Mouse (Mus musculus) CH12.LX (cell line): ENCODE data around the gene Rps16. TPM values are rescaled to one million over a fixed set of nuclear protein-coding genes. Genes with fewer than 3 reads are reported as not detected.

Experiments
- DNase-seq: peaks from one replicate; pipeline ENCODE4 v3.0.0-alpha.2; 2013; ENCODE audit errors: extremely low read depth
- H3K27ac ChIP-seq: 2 replicates; pipeline ENCODE4 v1.5.1; 2012; ENCODE audit warnings: low read depth, mild to moderate bottlenecking, control low read depth, moderate library complexity; ENCODE audit not compliant: insufficient read depth
- H3K27me3 ChIP-seq: replicated peaks from 2 replicates; pipeline ENCODE3; 2012; ENCODE audit warnings: inconsistent platforms
- H3K36me3 ChIP-seq, 2 experiments: replicated peaks in 1 of 2; 2 replicates each; pipeline versions ENCODE3 to v1.6.1; 2012; ENCODE audit warnings: inconsistent platforms in 1 of 2, low read length in 1 of 2, mild to moderate bottlenecking in 1 of 2, mixed read lengths in 1 of 2, moderate library complexity in 1 of 2; ENCODE audit not compliant: control insufficient read depth in 1 of 2, insufficient read depth in 1 of 2
- H3K4me1 ChIP-seq, 2 experiments: 2 replicates each; pipeline ENCODE4 v1.6.1; 2012; ENCODE audit warnings: inconsistent platforms in 1 of 2, moderate library complexity in 1 of 2; ENCODE audit not compliant: insufficient read depth in 2 of 2, control insufficient read depth in 1 of 2
- H3K4me2 ChIP-seq: 2 replicates; pipeline ENCODE4 v1.6.1; 2012; ENCODE audit warnings: low read depth, mild to moderate bottlenecking, control low read depth; ENCODE audit not compliant: poor library complexity, insufficient read depth, severe bottlenecking
- H3K4me3 ChIP-seq, 3 experiments: fragments of 150-350 bp in 1 of 3; sonication (generic) in 1 of 3; replicated peaks in 1 of 3; 2 replicates each; pipeline versions ENCODE3 to v1.5.1; 2011 to 2012; ENCODE audit warnings: low read depth in 2 of 3, low read length in 2 of 3, mild to moderate bottlenecking in 2 of 3, moderate library complexity in 2 of 3, control low read depth in 1 of 3, improper control_type of control experiment in 1 of 3, inconsistent platforms in 1 of 3, mixed read lengths in 1 of 3; ENCODE audit not compliant: poor library complexity in 1 of 3
- H3K79me2 ChIP-seq: replicated peaks from 2 replicates; pipeline ENCODE4 v1.6.1; 2012; ENCODE audit warnings: mild to moderate bottlenecking, moderate library complexity; ENCODE audit not compliant: control insufficient read depth, poor library complexity, insufficient read depth, severe bottlenecking; ENCODE audit errors: extremely low read depth
- H3K9ac ChIP-seq: 2 replicates; pipeline ENCODE4 v1.6.1; 2012; ENCODE audit warnings: low read depth, mild to moderate bottlenecking, control low read depth, moderate library complexity; ENCODE audit not compliant: insufficient read depth
- H3K9me3 ChIP-seq: replicated peaks from 2 replicates; pipeline ENCODE3; 2012; ENCODE audit warnings: low read length, inconsistent platforms, mixed read lengths
- BHLHE40 ChIP-seq: IDR thresholded peaks from 2 replicates; pipeline ENCODE4 v1.6.1; 2011; ENCODE audit warnings: mild to moderate bottlenecking, low read depth, low read length, improper control_type of control experiment
- CHD1 ChIP-seq: IDR thresholded peaks from 2 replicates; pipeline ENCODE4 v1.6.1; 2012; ENCODE audit warnings: low read depth, low read length, improper control_type of control experiment, inconsistent platforms
- CHD2 ChIP-seq: IDR thresholded peaks from 2 replicates; pipeline ENCODE4 v1.6.1; 2011; ENCODE audit warnings: low read length, improper control_type of control experiment
- CTCF ChIP-seq, 2 experiments: IDR thresholded peaks in 1 of 2; conservative IDR thresholded peaks in 1 of 2; 2 replicates each; pipeline ENCODE4 v1.5.1; 2011 to 2012; ENCODE audit warnings: low read depth in 2 of 2, low read length in 2 of 2, improper control_type of control experiment in 1 of 2, inconsistent platforms in 1 of 2, mild to moderate bottlenecking in 1 of 2, moderate library complexity in 1 of 2
- E2F4 ChIP-seq: IDR thresholded peaks from 2 replicates; pipeline ENCODE4 v1.6.1; 2011; ENCODE audit warnings: low read depth, low read length, improper control_type of control experiment; ENCODE audit not compliant: insufficient replicate concordance
- ETS1 ChIP-seq: conservative IDR thresholded peaks from 2 replicates; pipeline ENCODE4 v1.6.1; 2012; ENCODE audit warnings: low read depth, mild to moderate bottlenecking, inconsistent platforms, low read length, improper control_type of control experiment, moderate library complexity
- GABPA ChIP-seq: IDR thresholded peaks from 2 replicates; pipeline ENCODE4 v1.6.1; 2012; ENCODE audit warnings: low read depth, low read length, improper control_type of control experiment, inconsistent platforms; ENCODE audit not compliant: insufficient replicate concordance
- HCFC1 ChIP-seq: IDR thresholded peaks from 2 replicates; pipeline ENCODE4 v1.6.1; 2012; ENCODE audit warnings: low read depth, mild to moderate bottlenecking, inconsistent platforms, low read length, improper control_type of control experiment
- IRF4 ChIP-seq: IDR thresholded peaks from 2 replicates; pipeline ENCODE4 v1.6.1; 2014; ENCODE audit warnings: low read depth, mild to moderate bottlenecking, inconsistent platforms, low read length, improper control_type of control experiment
- JUND ChIP-seq: conservative IDR thresholded peaks from 2 replicates; pipeline ENCODE4 v1.6.1; 2011; ENCODE audit warnings: low read depth, low read length, improper control_type of control experiment
- KAT2A ChIP-seq: IDR thresholded peaks from 2 replicates; pipeline ENCODE4 v1.6.1; 2012; ENCODE audit warnings: low read length, improper control_type of control experiment, inconsistent platforms; ENCODE audit not compliant: insufficient replicate concordance
- MAFK ChIP-seq: IDR thresholded peaks from 2 replicates; pipeline ENCODE4 v1.6.1; 2011; ENCODE audit warnings: low read length, improper control_type of control experiment; ENCODE audit not compliant: insufficient replicate concordance
- MAX ChIP-seq: IDR thresholded peaks from 2 replicates; pipeline ENCODE4 v1.6.1; 2011; ENCODE audit warnings: low read length, improper control_type of control experiment
- MAZ ChIP-seq: IDR thresholded peaks from 2 replicates; pipeline ENCODE4 v1.6.1; 2012; ENCODE audit warnings: low read depth, mild to moderate bottlenecking, inconsistent platforms, low read length, improper control_type of control experiment, moderate library complexity
- MEF2A ChIP-seq: IDR thresholded peaks from 2 replicates; pipeline ENCODE4 v1.6.1; 2014; ENCODE audit warnings: low read depth, mild to moderate bottlenecking, inconsistent platforms, low read length, improper control_type of control experiment, borderline replicate concordance
- MXI1 ChIP-seq: IDR thresholded peaks from 2 replicates; pipeline ENCODE4 v1.6.1; 2011; ENCODE audit warnings: mild to moderate bottlenecking, low read depth, low read length, improper control_type of control experiment
- NRF1 ChIP-seq: IDR thresholded peaks from 2 replicates; pipeline ENCODE4 v1.6.1; 2014; ENCODE audit warnings: low read depth, mild to moderate bottlenecking, inconsistent platforms, low read length, improper control_type of control experiment, moderate library complexity
- PAX5 ChIP-seq: IDR thresholded peaks from 2 replicates; pipeline ENCODE4 v1.6.1; 2012; ENCODE audit warnings: low read length, inconsistent platforms, mixed read lengths
- POLR2A ChIP-seq: IDR thresholded peaks from 2 replicates; pipeline ENCODE4 v1.6.1; 2011; ENCODE audit warnings: low read depth, mild to moderate bottlenecking, improper control_type of control experiment, low read length
- POLR2AphosphoS2 ChIP-seq: IDR thresholded peaks from 2 replicates; pipeline ENCODE4 v1.6.1; 2011; ENCODE audit warnings: low read depth, low read length, improper control_type of control experiment
- RAD21 ChIP-seq: IDR thresholded peaks from 2 replicates; pipeline ENCODE4 v1.6.1; 2011; ENCODE audit warnings: low read depth, mild to moderate bottlenecking, low read length, improper control_type of control experiment, moderate library complexity
- RCOR1 ChIP-seq: conservative IDR thresholded peaks from 2 replicates; pipeline ENCODE4 v1.6.1; 2012; ENCODE audit warnings: low read depth, mild to moderate bottlenecking, inconsistent platforms, low read length, improper control_type of control experiment
- SIN3A ChIP-seq: IDR thresholded peaks from 2 replicates; pipeline ENCODE4 v1.6.1; 2012; ENCODE audit warnings: low read length, improper control_type of control experiment, inconsistent platforms
- SMC3 ChIP-seq: IDR thresholded peaks from 2 replicates; pipeline ENCODE4 v1.6.1; 2011; ENCODE audit warnings: low read depth, low read length, improper control_type of control experiment
- TBP ChIP-seq: conservative IDR thresholded peaks from 2 replicates; pipeline ENCODE4 v1.6.1; 2011; ENCODE audit warnings: low read depth, low read length, improper control_type of control experiment
- TCF12 ChIP-seq: IDR thresholded peaks from 2 replicates; pipeline ENCODE4 v1.6.1; 2014; ENCODE audit warnings: low read depth, mild to moderate bottlenecking, inconsistent platforms, low read length, improper control_type of control experiment
- UBTF ChIP-seq: IDR thresholded peaks from 2 replicates; pipeline ENCODE4 v1.6.1; 2012; ENCODE audit warnings: low read depth, mild to moderate bottlenecking, inconsistent platforms, low read length, improper control_type of control experiment, moderate library complexity
- USF2 ChIP-seq: conservative IDR thresholded peaks from 2 replicates; pipeline ENCODE4 v1.6.1; 2011; ENCODE audit warnings: low read depth, low read length, improper control_type of control experiment
- ZC3H11A ChIP-seq: IDR thresholded peaks from 2 replicates; pipeline ENCODE4 v1.6.1; 2012; ENCODE audit warnings: low read depth, mild to moderate bottlenecking, inconsistent platforms, low read length, improper control_type of control experiment
- ZKSCAN1 ChIP-seq: IDR thresholded peaks from 2 replicates; pipeline ENCODE4 v1.6.1; 2012; ENCODE audit warnings: low read depth, inconsistent platforms, low read length, improper control_type of control experiment, borderline replicate concordance
- ZMIZ1 ChIP-seq: IDR thresholded peaks from 2 replicates; pipeline ENCODE4 v1.6.1; 2012; ENCODE audit warnings: low read depth, mild to moderate bottlenecking, inconsistent platforms, low read length, improper control_type of control experiment
- ZNF384 ChIP-seq: IDR thresholded peaks from 2 replicates; pipeline ENCODE4 v1.6.1; 2012; ENCODE audit warnings: low read depth, low read length, improper control_type of control experiment, inconsistent platforms
- dilution Hi-C: fragments of 300-500 bp; cut with MboI; formaldehyde crosslinking; loops from 2 replicates; pipeline ENCODE4 v1.14.3; 2020; ENCODE audit warnings: low sequenced_read_pairs; ENCODE audit not compliant: extremely low pct_unique_long_range_greater_than_20kb, extremely low pct_ligation_motif_present
- in situ Hi-C: fragments of 300-500 bp; cut with MboI; formaldehyde crosslinking; loops from 3 replicates; pipeline ENCODE4 v1.14.3; 2019; ENCODE audit warnings: low sequenced_read_pairs, low pct_ligation_motif_present, low pct_unique_long_range_greater_than_20kb, mixed read lengths
- polyA plus RNA-seq: library from polyadenylated mRNA; unstranded; fragments of >175 nt; gene quantifications from 2 replicates; pipeline ENCODE4 v1.2.1, GENCODE M21; 2012; ENCODE audit warnings: low read depth; ENCODE audit not compliant: insufficient read length
- total RNA-seq, 2 experiments: library from RNA; depleted of rRNA; stranded (reverse); fragments of 300-350 nt in 1 of 2; fragments of >200 nt in 1 of 2; gene quantifications; 2 replicates each; pipeline ENCODE4 v1.2.3; 2012 to 2014

Rps16 gene
- total and polyA plus RNA-seq, 3 experiments: 66.7 to 2,040 (median 1,254) TPM

- TF ChIP-seq MAX (0 out of 2 replicates have a peak, but pooled peaks have one; percentile 36), TBP (peak; percentile 72; the same call in 1 of the 2 replicates), CHD2 (peak; percentile 100), UBTF (peak; percentile 47; the same call in 1 of the 2 replicates), MAFK (no peak), BHLHE40 (no peak)
Measured at GRCm38 (mm10) chr7:28338108-28338998, 12.1 kb upstream of the Rps16 start, which contains the start of gene Supt5 (continued).

GRCm38 (mm10) chr7:28339213-28339917, 11.1 kb upstream of the Rps16 start:
- H3K4me3 ChIP-seq: peak overlapping the region; percentile 51 to 93 (median 81)
- peak; percentile 88 for DNase-seq
- dilution Hi-C loops: no loop called here
- TF ChIP-seq IRF4 (0 out of 2 replicates have a peak, but pooled peaks have one; percentile 33), CHD2 (0 out of 2 replicates have a peak, but pooled peaks have one; percentile 31), HCFC1 (0 out of 2 replicates have a peak, but pooled peaks have one; percentile 10), MXI1 (no peak), KAT2A (0 out of 2 replicates have a peak, but pooled peaks have one; percentile 44), MAFK (no peak), SMC3 (no peak; the same call in 1 of the 2 replicates), RCOR1 (no peak), GABPA (no peak), MAZ (no peak), USF2 (no peak), ZNF384 (peak; percentile 46; the same call in 1 of the 2 replicates), SIN3A (no peak), PAX5 (no peak), CHD1 (no peak), TCF12 (no peak), MAX (0 out of 2 replicates have a peak, but pooled peaks have one; percentile 22), TBP (0 out of 2 replicates have a peak, but pooled peaks have one; percentile 57), BHLHE40 (0 out of 2 replicates have a peak, but pooled peaks have one; percentile 26), POLR2AphosphoS2 (no peak), E2F4 (no peak), POLR2A (0 out of 2 replicates have a peak, but pooled peaks have one; percentile 39), ETS1 (no peak), NRF1 (no peak), RAD21 (peak; percentile 14), MEF2A (no peak), ZKSCAN1 (no peak), CTCF (conservative IDR thresholded peaks at IDR 0.05 in 1 of 2, IDR thresholded peaks at IDR 0.05 in 1 of 2; ENCODE audit: low read depth in 2 of 2, low read length in 2 of 2) (peak in 1 of 2 experiments; percentile 71; a peak in 2 of 4 replicates), ZC3H11A (no peak), ZMIZ1 (no peak), JUND (no peak)

More at GRCm38 (mm10) chr7:28339213-28339917, 11.1 kb upstream of the Rps16 start:
- peaks cover 38% of the 10 kb centered on the region for H3K79me2 ChIP-seq
- peak overlapping the region; percentile 81 for H3K9ac ChIP-seq
- peak overlapping the region; percentile 85 for H3K27ac ChIP-seq
- peak overlapping the region; percentile 54 for H3K4me2 ChIP-seq
- no peaks in the 10 kb centered on the region for H3K27me3 ChIP-seq
- in situ Hi-C loops: no loop called here
- H3K4me1 ChIP-seq: peaks cover 9 to 23% of the 10 kb centered on the region in 2 experiments
- no peaks in the 10 kb centered on the region for H3K9me3 ChIP-seq
- peaks cover 14 to 23% of the 10 kb centered on the region in 2 experiments for H3K36me3 ChIP-seq
